Mouse (Mus musculus): Measurements from ENCODE around the gene Lao1.

GRCm38 (mm10) chr4:119013031-119013430 lies 51.7 kb downstream of the Lao1 start:
- TF ChIP-seq E2F4 (IDR thresholded peaks at IDR 0.05; ENCODE audit: insufficient replicate concordance, low read depth, low read length) (no peak), USF1 (IDR thresholded peaks at IDR 0.05; ENCODE audit: low read depth, low read length) (no peak), EP300 (IDR thresholded peaks at IDR 0.05; ENCODE audit: low read length) (no peak), POLR2A (IDR thresholded peaks at IDR 0.05; ENCODE audit: low read depth, low read length) (no peak), SIN3A (IDR thresholded peaks at IDR 0.05; ENCODE audit: low read length) (no peak), GABPA (IDR thresholded peaks at IDR 0.05; ENCODE audit: insufficient replicate concordance, low read depth, low read length) (no peak), CHD2 (IDR thresholded peaks at IDR 0.05; ENCODE audit: low read length) (no peak), CTCF (conservative IDR thresholded peaks at IDR 0.05 in 1 of 2, IDR thresholded peaks at IDR 0.05 in 1 of 2; ENCODE audit: low read depth in 2 of 2, low read length in 2 of 2) (no peak), JUN (IDR thresholded peaks at IDR 0.05; ENCODE audit: insufficient read depth, low read depth, low read length) (no peak), ZC3H11A (IDR thresholded peaks at IDR 0.05; ENCODE audit: low read depth, low read length) (no peak), POLR2AphosphoS2 (IDR thresholded peaks at IDR 0.05; ENCODE audit: low read depth, low read length) (no peak), KAT2A (IDR thresholded peaks at IDR 0.05; ENCODE audit: insufficient replicate concordance, low read length) (no peak), MEF2A (IDR thresholded peaks at IDR 0.05; ENCODE audit: borderline replicate concordance, low read depth, low read length) (no peak), ZKSCAN1 (IDR thresholded peaks at IDR 0.05; ENCODE audit: borderline replicate concordance, low read depth, low read length) (no peak)

Measured in CH12.LX (cell line).